Mouse (Mus musculus): Measurements from ENCODE around the gene Zdhhc14. TPM values are rescaled to one million over a fixed set of nuclear protein-coding genes. Genes with fewer than 3 reads are reported as not detected.
A peak's percentile ranks its signal among the peaks of the same experiment; 100 is the strongest.

The Zdhhc14 gene
- polyA plus RNA-seq, 1 experiment from 2014 or later: 2.4 TPM

- 67% methylated on average over 2 of the region's 2 CpGs for WGBS
- Histone ChIP-seq H3K9me3 (ENCODE audit: control insufficient read depth, low read depth, low read length) (no peaks in the 10 kb centered on the region), H3K36me3 (ENCODE audit: control insufficient read depth, insufficient read depth, low read length) (no peaks in the 10 kb centered on the region), H3K27me3 (ENCODE audit: control insufficient read depth, insufficient read depth, low read length) (no peaks in the 10 kb centered on the region), H3K27ac (ENCODE audit: low read length) (no peak overlapping the region), H3K4me2 (replicated peaks; ENCODE audit: low read depth, low read length) (no peak overlapping the region), H3K9ac (replicated peaks; ENCODE audit: low read depth, low read length) (no peak overlapping the region), H3K4me3 (ENCODE audit: low read depth, low read length) (no peak overlapping the region), H3K4me1 (ENCODE audit: control insufficient read depth, insufficient read depth, low read length) (peaks cover 7% of the 10 kb centered on the region; the same call in 1 of the 2 replicates)
- ATAC-seq (ENCODE audit: insufficient number of reproducible peaks, insufficient read depth, low FRiP score, low read depth): no peak
Observed at GRCm38 (mm10) chr17:5688222-5688621, 195.9 kb downstream of the Zdhhc14 start.

GRCm38 (mm10) chr17:5688669-5689068, 196.3 kb downstream of the Zdhhc14 start:
- H3K4me3 ChIP-seq (ENCODE audit: low read depth, low read length): no peak overlapping the region
- no peak overlapping the region for H3K27ac ChIP-seq (ENCODE audit: low read length)
- no peak for ATAC-seq (ENCODE audit: insufficient number of reproducible peaks, insufficient read depth, low FRiP score, low read depth)
- H3K36me3 ChIP-seq (ENCODE audit: control insufficient read depth, insufficient read depth, low read length): no peaks in the 10 kb centered on the region
- H3K4me2 ChIP-seq (replicated peaks; ENCODE audit: low read depth, low read length): no peak overlapping the region
- H3K27me3 ChIP-seq (ENCODE audit: control insufficient read depth, insufficient read depth, low read length): no peaks in the 10 kb centered on the region
- no peaks in the 10 kb centered on the region for H3K9me3 ChIP-seq (ENCODE audit: control insufficient read depth, low read depth, low read length)
- H3K9ac ChIP-seq (replicated peaks; ENCODE audit: low read depth, low read length): no peak overlapping the region
- H3K4me1 ChIP-seq (ENCODE audit: control insufficient read depth, insufficient read depth, low read length): peaks cover 11% of the 10 kb centered on the region; the same call in 1 of the 2 replicates

- ATAC-seq (ENCODE audit: insufficient number of reproducible peaks, insufficient read depth, low FRiP score, low read depth): no peak
- no peaks in the 10 kb centered on the region for H3K9me3 ChIP-seq (ENCODE audit: control insufficient read depth, low read depth, low read length)
- no peak overlapping the region for H3K4me3 ChIP-seq (ENCODE audit: low read depth, low read length)
Observed at GRCm38 (mm10) chr17:5690746-5691535, 198.6 kb downstream of the Zdhhc14 start.

GRCm38 (mm10) chr17:5692661-5693060, 200.3 kb downstream of the Zdhhc14 start:
- Histone ChIP-seq H3K27me3 (ENCODE audit: control insufficient read depth, insufficient read depth, low read length) (no peaks in the 10 kb centered on the region), H3K4me1 (ENCODE audit: control insufficient read depth, insufficient read depth, low read length) (peaks cover 13% of the 10 kb centered on the region; the same call in 1 of the 2 replicates), H3K4me3 (ENCODE audit: low read depth, low read length) (no peak overlapping the region), H3K27ac (ENCODE audit: low read length) (peak overlapping the region; percentile 44; the same call in 1 of the 2 replicates), H3K9me3 (ENCODE audit: control insufficient read depth, low read depth, low read length) (no peaks in the 10 kb centered on the region), H3K4me2 (replicated peaks; ENCODE audit: low read depth, low read length) (no peak overlapping the region), H3K36me3 (ENCODE audit: control insufficient read depth, insufficient read depth, low read length) (no peaks in the 10 kb centered on the region), H3K9ac (replicated peaks; ENCODE audit: low read depth, low read length) (no peak overlapping the region)
- WGBS: 54% methylated on average over 3 of the region's 3 CpGs
- ATAC-seq (ENCODE audit: insufficient number of reproducible peaks, insufficient read depth, low FRiP score, low read depth): no peak

More at GRCm38 (mm10) chr17:5690746-5691535, 198.6 kb downstream of the Zdhhc14 start:
- Histone ChIP-seq H3K4me2 (replicated peaks; ENCODE audit: low read depth, low read length) (no peak overlapping the region), H3K9ac (replicated peaks; ENCODE audit: low read depth, low read length) (no peak overlapping the region), H3K4me1 (ENCODE audit: control insufficient read depth, insufficient read depth, low read length) (peaks cover 13% of the 10 kb centered on the region; the same call in 1 of the 2 replicates), H3K36me3 (ENCODE audit: control insufficient read depth, insufficient read depth, low read length) (no peaks in the 10 kb centered on the region), H3K27ac (ENCODE audit: low read length) (no peak overlapping the region), H3K27me3 (ENCODE audit: control insufficient read depth, insufficient read depth, low read length) (no peaks in the 10 kb centered on the region)
- WGBS: 83% methylated on average over 8 of the region's 8 CpGs

GRCm38 (mm10) chr17:5693256-5693655, 200.9 kb downstream of the Zdhhc14 start:
- H3K4me2 ChIP-seq (replicated peaks; ENCODE audit: low read depth, low read length): no peak overlapping the region
- H3K27ac ChIP-seq (ENCODE audit: low read length): peak overlapping the region; percentile 44; the same call in 1 of the 2 replicates
- no peak overlapping the region for H3K9ac ChIP-seq (replicated peaks; ENCODE audit: low read depth, low read length)
- no peaks in the 10 kb centered on the region for H3K27me3 ChIP-seq (ENCODE audit: control insufficient read depth, insufficient read depth, low read length)
- H3K36me3 ChIP-seq (ENCODE audit: control insufficient read depth, insufficient read depth, low read length): no peaks in the 10 kb centered on the region
- 58% methylated on average over 7 of the region's 7 CpGs for WGBS
- no peaks in the 10 kb centered on the region for H3K9me3 ChIP-seq (ENCODE audit: control insufficient read depth, low read depth, low read length)
- ATAC-seq (ENCODE audit: insufficient number of reproducible peaks, insufficient read depth, low FRiP score, low read depth): no peak
- H3K4me3 ChIP-seq (ENCODE audit: low read depth, low read length): no peak overlapping the region
- H3K4me1 ChIP-seq (ENCODE audit: control insufficient read depth, insufficient read depth, low read length): peaks cover 13% of the 10 kb centered on the region; the same call in 1 of the 2 replicates

GRCm38 (mm10) chr17:5698447-5699096, 206.2 kb downstream of the Zdhhc14 start:
- Histone ChIP-seq H3K4me1 (ENCODE audit: control insufficient read depth, insufficient read depth, low read length) (0 out of 2 replicates have a peak, but pooled peaks cover 3% of the 10 kb centered on the region), H3K4me3 (ENCODE audit: low read depth, low read length) (no peak overlapping the region), H3K9ac (replicated peaks; ENCODE audit: low read depth, low read length) (no peak overlapping the region), H3K4me2 (replicated peaks; ENCODE audit: low read depth, low read length) (no peak overlapping the region), H3K9me3 (ENCODE audit: control insufficient read depth, low read depth, low read length) (no peaks in the 10 kb centered on the region), H3K36me3 (ENCODE audit: control insufficient read depth, insufficient read depth, low read length) (no peaks in the 10 kb centered on the region), H3K27ac (ENCODE audit: low read length) (peak overlapping the region; percentile 39; the same call in 1 of the 2 replicates), H3K27me3 (ENCODE audit: control insufficient read depth, insufficient read depth, low read length) (no peaks in the 10 kb centered on the region)
- peak; percentile 53 for ATAC-seq (ENCODE audit: insufficient number of reproducible peaks, insufficient read depth, low FRiP score, low read depth)
- WGBS: 41% methylated on average over 7 of the region's 7 CpGs

GRCm38 (mm10) chr17:5710320-5711104, 218.2 kb downstream of the Zdhhc14 start:
- Histone ChIP-seq H3K9ac (replicated peaks; ENCODE audit: low read depth, low read length) (no peak overlapping the region), H3K36me3 (ENCODE audit: control insufficient read depth, insufficient read depth, low read length) (no peaks in the 10 kb centered on the region), H3K4me3 (ENCODE audit: low read depth, low read length) (no peak overlapping the region), H3K27ac (ENCODE audit: low read length) (no peak overlapping the region), H3K9me3 (ENCODE audit: control insufficient read depth, low read depth, low read length) (no peaks in the 10 kb centered on the region), H3K4me1 (ENCODE audit: control insufficient read depth, insufficient read depth, low read length) (peaks cover 19% of the 10 kb centered on the region; the same call in 1 of the 2 replicates), H3K4me2 (replicated peaks; ENCODE audit: low read depth, low read length) (no peak overlapping the region), H3K27me3 (ENCODE audit: control insufficient read depth, insufficient read depth, low read length) (no peaks in the 10 kb centered on the region)
- WGBS: 40% methylated on average over 7 of the region's 7 CpGs
- 0 out of 2 replicates have a peak, but pooled peaks have one; percentile 21 for ATAC-seq (ENCODE audit: insufficient number of reproducible peaks, insufficient read depth, low FRiP score, low read depth)

- no peak for ATAC-seq (ENCODE audit: insufficient number of reproducible peaks, insufficient read depth, low FRiP score, low read depth)
- Histone ChIP-seq H3K9ac (replicated peaks; ENCODE audit: low read depth, low read length) (no peak overlapping the region), H3K4me1 (ENCODE audit: control insufficient read depth, insufficient read depth, low read length) (peaks cover 23% of the 10 kb centered on the region), H3K27me3 (ENCODE audit: control insufficient read depth, insufficient read depth, low read length) (no peaks in the 10 kb centered on the region), H3K27ac (ENCODE audit: low read length) (no peak overlapping the region), H3K4me3 (ENCODE audit: low read depth, low read length) (no peak overlapping the region), H3K4me2 (replicated peaks; ENCODE audit: low read depth, low read length) (no peak overlapping the region), H3K36me3 (ENCODE audit: control insufficient read depth, insufficient read depth, low read length) (no peaks in the 10 kb centered on the region), H3K9me3 (ENCODE audit: control insufficient read depth, low read depth, low read length) (no peaks in the 10 kb centered on the region)
- 55% methylated on average over 5 of the region's 5 CpGs for WGBS
Observed at GRCm38 (mm10) chr17:5711861-5712260, 219.5 kb downstream of the Zdhhc14 start.

Data from stomach, embryonic 14.5 days (tissue).